Mouse (Mus musculus) myocyte (in vitro differentiated cells): ENCODE measurements around the gene Atp1b2. TPM values are rescaled to one million over a fixed set of nuclear protein-coding genes. Genes with fewer than 3 reads are reported as not detected.

Experiments used
- H3K27me3 ChIP-seq: one replicate; pipeline ENCODE4 v1.6.1; 2011; ENCODE audit not compliant: control insufficient read depth, insufficient read depth, insufficient read length
- H3K36me3 ChIP-seq: one replicate; pipeline ENCODE4 v1.6.1; 2011; ENCODE audit not compliant: control insufficient read depth, insufficient read depth
- H3K4me2 ChIP-seq: one replicate; pipeline ENCODE4 v1.6.1; 2011; ENCODE audit warnings: low read depth, control low read depth
- H3K4me3 ChIP-seq: one replicate; pipeline ENCODE4 v1.5.1; 2011; ENCODE audit warnings: mild to moderate bottlenecking, control low read depth, moderate library complexity
- H3K79me2 ChIP-seq: one replicate; pipeline ENCODE4 v1.6.1; 2011; ENCODE audit not compliant: control insufficient read depth, insufficient read depth
- H3ac ChIP-seq: one replicate; pipeline ENCODE4 v1.6.1; 2011; ENCODE audit not compliant: control insufficient read depth, insufficient read length
- CEBPB ChIP-seq: IDR thresholded peaks from 2 replicates; pipeline ENCODE4 v1.6.1; 2011; ENCODE audit warnings: mild to moderate bottlenecking, moderate library complexity; ENCODE audit not compliant: poor library complexity, insufficient read depth, severe bottlenecking
- E2F4 ChIP-seq: IDR thresholded peaks from one replicate; pipeline ENCODE4 v1.6.1; 2011; ENCODE audit warnings: mild to moderate bottlenecking, control low read depth, moderate library complexity; ENCODE audit not compliant: insufficient read depth
- MAX ChIP-seq: IDR thresholded peaks from one replicate; pipeline ENCODE4 v1.6.1; 2011; ENCODE audit warnings: low read depth, mild to moderate bottlenecking, control low read depth
- MYOD1 ChIP-seq, 3 experiments: IDR thresholded peaks; one replicate each; pipeline ENCODE4 v1.6.1; 2011; ENCODE audit warnings: control low read depth in 2 of 3, low read depth in 2 of 3, mild to moderate bottlenecking in 2 of 3, moderate library complexity in 1 of 3; ENCODE audit not compliant: insufficient read length in 2 of 3, control insufficient read depth in 1 of 3
- MYOG ChIP-seq, 3 experiments: IDR thresholded peaks; one replicate each; pipeline ENCODE4 v1.6.1; 2011; ENCODE audit warnings: control low read depth in 2 of 3, low read depth in 2 of 3, mild to moderate bottlenecking in 2 of 3; ENCODE audit not compliant: insufficient read length in 2 of 3, control insufficient read depth in 1 of 3, insufficient read depth in 1 of 3
- POLR2A ChIP-seq: IDR thresholded peaks from one replicate; pipeline ENCODE4 v1.6.1; 2011; ENCODE audit warnings: low read depth, mild to moderate bottlenecking, control low read depth, moderate library complexity; ENCODE audit not compliant: insufficient read length
- POLR2AphosphoS2 ChIP-seq: IDR thresholded peaks from one replicate; pipeline ENCODE4 v1.6.1; 2011; ENCODE audit warnings: low read depth, control low read depth; ENCODE audit not compliant: insufficient read length
- REST ChIP-seq: IDR thresholded peaks from one replicate; pipeline ENCODE4 v1.6.1; 2011; ENCODE audit warnings: mild to moderate bottlenecking, control low read depth, moderate library complexity; ENCODE audit not compliant: insufficient read depth, insufficient read length
- SRF ChIP-seq: IDR thresholded peaks from one replicate; pipeline ENCODE4 v1.6.1; 2011; ENCODE audit warnings: low read depth; ENCODE audit not compliant: control insufficient read depth, insufficient read length
- TCF12 ChIP-seq: IDR thresholded peaks from one replicate; pipeline ENCODE4 v1.6.1; 2011; ENCODE audit warnings: mild to moderate bottlenecking, control low read depth; ENCODE audit not compliant: poor library complexity, insufficient read depth, severe bottlenecking
- TCF3 ChIP-seq: IDR thresholded peaks from one replicate; pipeline ENCODE4 v1.6.1; 2011; ENCODE audit warnings: low read depth, control low read depth; ENCODE audit not compliant: insufficient read length
- USF1 ChIP-seq: IDR thresholded peaks from one replicate; pipeline ENCODE4 v1.6.1; 2011; ENCODE audit warnings: low read depth, mild to moderate bottlenecking, control low read depth, moderate library complexity
- polyA plus RNA-seq: library from polyadenylated mRNA; unstranded; fragments of >200 nt; fragmentation: generic; extraction: Trizol; gene quantifications from one replicate; pipeline ENCODE4 v1.2.1, GENCODE M21; 2012; ENCODE audit warnings: missing spikeins

Gene Atp1b2
- polyA plus RNA-seq, 1 experiment: 6.6 TPM

DNA sequence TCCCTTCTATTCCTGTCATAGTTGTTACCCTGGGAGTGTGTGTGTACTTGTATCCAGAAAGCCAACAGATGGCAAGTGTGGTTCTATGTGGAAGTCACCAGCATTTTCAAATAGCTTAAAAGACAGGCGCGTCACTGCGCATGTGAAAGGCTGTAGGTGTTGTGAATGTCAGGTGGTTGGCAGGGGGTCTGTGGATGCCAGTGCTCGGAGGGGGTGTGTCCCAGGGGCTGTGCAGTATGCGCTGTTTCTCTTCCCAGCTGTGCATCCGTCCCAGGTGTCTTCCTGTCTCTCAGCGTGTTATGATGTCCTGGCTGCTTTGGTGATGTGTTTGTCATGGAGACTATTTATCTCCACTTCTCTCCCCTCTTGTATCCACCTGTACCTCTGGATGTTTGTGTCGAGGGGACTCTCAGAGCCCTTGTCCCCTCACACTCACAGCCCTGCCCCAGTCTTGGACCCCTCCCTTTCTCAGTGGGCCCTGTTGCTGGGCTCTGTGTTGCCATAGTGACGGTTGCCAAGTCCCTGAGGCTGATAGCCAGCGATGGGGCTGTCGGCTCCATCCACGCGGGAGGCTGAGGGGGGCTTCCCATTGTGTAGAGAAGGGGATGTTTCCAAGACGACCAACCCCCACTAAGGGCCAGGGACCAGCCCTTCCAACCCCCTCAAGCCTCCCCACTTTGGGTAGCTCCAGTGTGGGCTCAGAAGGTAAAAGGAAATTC, 53.0 kb downstream of the Atp1b2 start:
- H3K4me3 ChIP-seq: no peak overlapping the region
- TF ChIP-seq POLR2AphosphoS2: no peak
- no peak for TF ChIP-seq E2F4
- H3K36me3 ChIP-seq: no peaks in the 10 kb centered on the region
- H3K79me2 ChIP-seq: no peaks in the 10 kb centered on the region
- H3ac ChIP-seq: no peak overlapping the region
- no peaks in the 10 kb centered on the region for H3K27me3 ChIP-seq
- H3K4me2 ChIP-seq: no peak overlapping the region

GRCm38 (mm10) chr11:69551310-69551709, 54.4 kb downstream of the Atp1b2 start:
- H3K27me3 ChIP-seq: no peaks in the 10 kb centered on the region
- H3K4me3 ChIP-seq: no peak overlapping the region
- H3ac ChIP-seq: no peak overlapping the region
- no peaks in the 10 kb centered on the region for H3K79me2 ChIP-seq
- H3K36me3 ChIP-seq: no peaks in the 10 kb centered on the region
- H3K4me2 ChIP-seq: no peak overlapping the region
- TF ChIP-seq E2F4: no peak
- no peak for TF ChIP-seq SRF
- no peak for TF ChIP-seq TCF3
- no peak for TF ChIP-seq MYOD1 (IDR thresholded peaks at IDR 0.05; ENCODE audit: control insufficient read depth in 1 of 3, insufficient read length in 2 of 3, low read depth in 2 of 3)
- TF ChIP-seq MYOG (IDR thresholded peaks at IDR 0.05; ENCODE audit: control insufficient read depth in 1 of 3, insufficient read depth in 1 of 3, insufficient read length in 2 of 3, low read depth in 2 of 3): no peak
- no peak for TF ChIP-seq USF1
- TF ChIP-seq REST: no peak
- TF ChIP-seq POLR2A: no peak
- TF ChIP-seq POLR2AphosphoS2: no peak
- TF ChIP-seq CEBPB: no peak
- no peak for TF ChIP-seq MAX
- no peak for TF ChIP-seq TCF12

Other genes with a start within 250 kb of the Atp1b2 start
- 148 TPM for gene Chd3, start 236.5 kb downstream of the Atp1b2 start, polyA plus RNA-seq
- gene Naa38, start 210.5 kb downstream of the Atp1b2 start, polyA plus RNA-seq: 126 TPM
- gene Cyb5d1, start 210.3 kb downstream of the Atp1b2 start, polyA plus RNA-seq: 23.0 TPM
- gene Tmem88, start 207.7 kb downstream of the Atp1b2 start, polyA plus RNA-seq: 0.16 TPM
- gene Kdm6b, start 192.3 kb downstream of the Atp1b2 start, polyA plus RNA-seq: 31.0 TPM
- gene Dnah2, start 56.8 kb downstream of the Atp1b2 start, polyA plus RNA-seq: 0.24 TPM
- 0.36 TPM for gene Efnb3, start 45.7 kb downstream of the Atp1b2 start, polyA plus RNA-seq
- 9.1 TPM for gene Wrap53, start 25.7 kb downstream of the Atp1b2 start, polyA plus RNA-seq
- 119 TPM for gene Trp53, start 25.6 kb downstream of the Atp1b2 start, polyA plus RNA-seq
- 0.05 TPM for gene Shbg, start 12.0 kb upstream of the Atp1b2 start, polyA plus RNA-seq
- 3.6 TPM for gene Sat2, start 16.1 kb upstream of the Atp1b2 start, polyA plus RNA-seq
- gene Fxr2, start 27.0 kb upstream of the Atp1b2 start, polyA plus RNA-seq: 104 TPM
- 0.07 TPM for gene Sox15, start 49.4 kb upstream of the Atp1b2 start, polyA plus RNA-seq
- 39.1 TPM for gene Mpdu1, start 56.7 kb upstream of the Atp1b2 start, polyA plus RNA-seq
- 0.96 TPM for gene Cd68, start 60.2 kb upstream of the Atp1b2 start, polyA plus RNA-seq
- 553 TPM for gene Eif4a1, start 66.5 kb upstream of the Atp1b2 start, polyA plus RNA-seq
- 70.5 TPM for gene Senp3, start 76.1 kb upstream of the Atp1b2 start, polyA plus RNA-seq
- 0.07 TPM for gene Tnfsf13, start 79.8 kb upstream of the Atp1b2 start, polyA plus RNA-seq
- 5.5 TPM for gene Tnfsf12, start 89.9 kb upstream of the Atp1b2 start, polyA plus RNA-seq
- gene Tnfsfm13, start 90.2 kb upstream of the Atp1b2 start, polyA plus RNA-seq: 1.6 TPM
- 69.5 TPM for gene Polr2a, start 152.7 kb upstream of the Atp1b2 start, polyA plus RNA-seq
- gene Slc35g3, start 156.0 kb upstream of the Atp1b2 start, polyA plus RNA-seq: 0.26 TPM
- gene Zbtb4, start 160.0 kb upstream of the Atp1b2 start, polyA plus RNA-seq: 9.4 TPM
- 95.3 TPM for gene Chrnb1, start 190.0 kb upstream of the Atp1b2 start, polyA plus RNA-seq
- gene Fgf11, start 195.9 kb upstream of the Atp1b2 start, polyA plus RNA-seq: 17.5 TPM
- 0.61 TPM for gene Tmem102, start 199.7 kb upstream of the Atp1b2 start, polyA plus RNA-seq
- 0.02 TPM for gene Gm39566, start 209.4 kb upstream of the Atp1b2 start, polyA plus RNA-seq
- gene Spem2, start 212.5 kb upstream of the Atp1b2 start, polyA plus RNA-seq: not detected
- gene Spem1, start 216.2 kb upstream of the Atp1b2 start, polyA plus RNA-seq: 0.05 TPM
- gene Nlgn2, start 231.8 kb upstream of the Atp1b2 start, polyA plus RNA-seq: 12.8 TPM
- 259 TPM for gene Tmem256, start 232.6 kb upstream of the Atp1b2 start, polyA plus RNA-seq
- gene Plscr3, start 240.4 kb upstream of the Atp1b2 start, polyA plus RNA-seq: 91.9 TPM